Comparison of ENCODE assay signal across 19 mouse cellular contexts in the genomic region with DNA sequence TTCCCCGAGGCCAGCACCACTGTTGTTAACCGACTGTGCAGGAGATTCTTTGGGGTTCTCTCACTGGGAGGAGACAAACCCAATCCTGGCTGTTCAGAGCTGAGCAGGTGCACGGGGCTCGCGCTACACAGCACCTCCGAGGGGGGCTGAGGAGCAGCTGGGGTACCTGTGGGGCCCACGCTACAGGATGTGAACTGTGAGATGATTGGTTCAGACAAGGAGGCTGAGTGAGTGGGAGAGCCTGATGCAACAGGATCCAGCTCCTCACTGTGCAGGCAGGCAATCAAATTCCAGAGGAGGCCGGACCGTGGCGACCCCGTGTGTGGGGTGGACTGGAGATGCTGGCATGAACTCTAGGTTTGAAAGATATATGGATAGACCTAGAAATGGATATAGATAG. TPM values are rescaled to one million over a fixed set of nuclear protein-coding genes. Genes with fewer than 3 reads are reported as not detected.
DNase-seq lines count a peak whose midpoint lies in the region; ATAC-seq and TF ChIP-seq lines count a peak whose summit lies in the region.
"Had no signal": no experiment of that assay in that cellular context is flagged by ENCODE, and none has a peak within 500 bp of the region (broad histone marks: within the 10 kb centered on the region; RNA-seq: fewer than 3 reads in every experiment).

No protein-coding gene starts in this region.

- TF ChIP-seq CTCF in forebrain, postnatal 0 days (IDR thresholded peaks at IDR 0.05; ENCODE audit: low read depth) = no peak
- TF ChIP-seq CTCF in kidney, adult 2 months (conservative IDR thresholded peaks at IDR 0.05; ENCODE audit: insufficient read depth, insufficient read length, low read depth, low read length) = no peak
- TF ChIP-seq CTCF in stomach, postnatal 0 days (IDR thresholded peaks at IDR 0.05; ENCODE audit: low read depth) = no peak

- TF ChIP-seq POLR2A in kidney, adult 2 months (IDR thresholded peaks at IDR 0.05; ENCODE audit: low read depth, low read length) = no peak

- no peak for DNase-seq in forebrain, embryonic 10.5 days (ENCODE audit: extremely low spot score, low spot score)
- no peak for DNase-seq in forebrain, postnatal 0 days
- DNase-seq in kidney, adult 2 months = no peak
- DNase-seq in stomach, postnatal 0 days (ENCODE audit: low spot score) = no peak
- DNase-seq in thymus, postnatal 4 days = peak; percentile 71
- DNase-seq in cerebellum, postnatal 36 days = no peak
- DNase-seq: adrenal gland, adult 2 months; cerebellum, adult 2 months; embryo, embryonic 11 days; kidney, adult 11 months; liver, embryonic 13.5 days; lung, postnatal 10 days had no signal

- peaks cover 13% of the 10 kb centered on the region for H3K4me1 ChIP-seq in forebrain, embryonic 10.5 days
- H3K4me1 ChIP-seq in forebrain, postnatal 0 days (ENCODE audit: insufficient read depth) = peaks cover 7% of the 10 kb centered on the region; the same call in 1 of the 2 replicates
- H3K4me1 ChIP-seq in kidney, embryonic 14.5 days (ENCODE audit: control insufficient read depth, insufficient read depth, low read length) = no peaks in the 10 kb centered on the region
- H3K4me1 ChIP-seq in kidney, adult 2 months (ENCODE audit: control insufficient read depth, insufficient read depth, low read length) = no peaks in the 10 kb centered on the region
- no peaks in the 10 kb centered on the region for H3K4me1 ChIP-seq in stomach, embryonic 14.5 days (ENCODE audit: control insufficient read depth, insufficient read depth, low read length)
- no peaks in the 10 kb centered on the region for H3K4me1 ChIP-seq in stomach, postnatal 0 days (replicated peaks; ENCODE audit: control insufficient read depth, insufficient read depth)
- H3K4me1 ChIP-seq: neural tube, embryonic 12.5 days had no signal

- no peak for TF ChIP-seq EP300 in stomach, postnatal 0 days (optimal IDR thresholded peaks at IDR 0.05)

- H3K9ac ChIP-seq in forebrain, postnatal 0 days = no peak overlapping the region
- H3K9ac ChIP-seq in kidney, embryonic 14.5 days (ENCODE audit: low read depth, low read length) = no peak overlapping the region
- no peak overlapping the region for H3K9ac ChIP-seq in stomach, embryonic 14.5 days (replicated peaks; ENCODE audit: low read depth, low read length)
- H3K9ac ChIP-seq in stomach, postnatal 0 days (ENCODE audit: low read length) = no peak overlapping the region
- H3K9ac ChIP-seq: liver, embryonic 13.5 days; neural tube, embryonic 12.5 days had no signal

- WGBS in forebrain, embryonic 10.5 days = 58% methylated on average over 11 of the region's 11 CpGs
- WGBS in forebrain, postnatal 0 days = 60% methylated on average over 11 of the region's 11 CpGs
- 18% methylated on average over 11 of the region's 11 CpGs for WGBS in kidney, embryonic 14.5 days
- WGBS in kidney, adult 2 months = 54% methylated on average over 11 of the region's 11 CpGs
- 52% methylated on average over 11 of the region's 11 CpGs for WGBS in stomach, embryonic 14.5 days
- 68% methylated on average over 11 of the region's 11 CpGs for WGBS in stomach, postnatal 0 days

- H3K9me3 ChIP-seq in forebrain, embryonic 10.5 days = no peaks in the 10 kb centered on the region
- no peaks in the 10 kb centered on the region for H3K9me3 ChIP-seq in forebrain, postnatal 0 days (ENCODE audit: low read length)
- H3K9me3 ChIP-seq in kidney, embryonic 14.5 days (ENCODE audit: control insufficient read depth, low read length) = no peaks in the 10 kb centered on the region
- no peaks in the 10 kb centered on the region for H3K9me3 ChIP-seq in stomach, embryonic 14.5 days (ENCODE audit: control insufficient read depth, low read depth, low read length)
- no peaks in the 10 kb centered on the region for H3K9me3 ChIP-seq in stomach, postnatal 0 days (ENCODE audit: control insufficient read depth, low read length)
- H3K9me3 ChIP-seq: liver, embryonic 13.5 days; neural tube, embryonic 12.5 days had no signal

- no peak overlapping the region for H3K4me3 ChIP-seq in forebrain, embryonic 10.5 days
- no peak overlapping the region for H3K4me3 ChIP-seq in forebrain, postnatal 0 days (ENCODE audit: low read depth, low read length)
- H3K4me3 ChIP-seq in kidney, embryonic 14.5 days (ENCODE audit: low read length) = no peak overlapping the region
- H3K4me3 ChIP-seq in kidney, adult 2 months (ENCODE audit: insufficient read depth, low read depth, low read length) = no peak overlapping the region
- no peak overlapping the region for H3K4me3 ChIP-seq in stomach, embryonic 14.5 days (ENCODE audit: low read depth, low read length)
- H3K4me3 ChIP-seq in stomach, postnatal 0 days (ENCODE audit: low read depth, low read length) = no peak overlapping the region
- H3K4me3 ChIP-seq: liver, embryonic 13.5 days; neural tube, embryonic 12.5 days had no signal

- no peaks in the 10 kb centered on the region for H3K27me3 ChIP-seq in forebrain, embryonic 10.5 days (ENCODE audit: poor library complexity, severe bottlenecking)
- H3K27me3 ChIP-seq in forebrain, postnatal 0 days (ENCODE audit: insufficient read depth, low read length) = no peaks in the 10 kb centered on the region
- no peaks in the 10 kb centered on the region for H3K27me3 ChIP-seq in kidney, embryonic 14.5 days (ENCODE audit: control insufficient read depth, insufficient read depth, low read length)
- no peaks in the 10 kb centered on the region for H3K27me3 ChIP-seq in kidney, adult 2 months (replicated peaks; ENCODE audit: control insufficient read depth, insufficient read depth, low read length)
- no peaks in the 10 kb centered on the region for H3K27me3 ChIP-seq in stomach, embryonic 14.5 days (ENCODE audit: control insufficient read depth, insufficient read depth, low read length)
- H3K27me3 ChIP-seq in stomach, postnatal 0 days (ENCODE audit: control insufficient read depth, insufficient read depth, low read length) = no peaks in the 10 kb centered on the region
- H3K27me3 ChIP-seq: liver, embryonic 13.5 days; neural tube, embryonic 12.5 days had no signal

- H3K36me3 ChIP-seq in forebrain, embryonic 10.5 days (replicated peaks) = no peaks in the 10 kb centered on the region
- H3K36me3 ChIP-seq in forebrain, postnatal 0 days (ENCODE audit: insufficient read depth) = no peaks in the 10 kb centered on the region
- no peaks in the 10 kb centered on the region for H3K36me3 ChIP-seq in kidney, embryonic 14.5 days (ENCODE audit: control insufficient read depth, insufficient read depth, low read length)
- H3K36me3 ChIP-seq in kidney, adult 2 months (ENCODE audit: control insufficient read depth, insufficient read depth, low read length) = no peaks in the 10 kb centered on the region
- H3K36me3 ChIP-seq in stomach, embryonic 14.5 days (ENCODE audit: control insufficient read depth, insufficient read depth, low read length) = no peaks in the 10 kb centered on the region
- no peaks in the 10 kb centered on the region for H3K36me3 ChIP-seq in stomach, postnatal 0 days (ENCODE audit: control insufficient read depth, insufficient read depth, low read length)
- H3K36me3 ChIP-seq: liver, embryonic 13.5 days; neural tube, embryonic 12.5 days had no signal

- peak overlapping the region; percentile 3; the same call in 1 of the 2 replicates for H3K27ac ChIP-seq in forebrain, embryonic 10.5 days
- no peak overlapping the region for H3K27ac ChIP-seq in forebrain, postnatal 0 days (ENCODE audit: low read depth, low read length)
- H3K27ac ChIP-seq in kidney, embryonic 14.5 days (ENCODE audit: low read depth, low read length) = 0 out of 2 replicates have a peak overlapping the region, but pooled peaks have one; percentile 14
- no peak overlapping the region for H3K27ac ChIP-seq in kidney, adult 2 months (ENCODE audit: insufficient read depth, low read depth, low read length)
- H3K27ac ChIP-seq in stomach, embryonic 14.5 days (ENCODE audit: low read length) = no peak overlapping the region
- no peak overlapping the region for H3K27ac ChIP-seq in stomach, postnatal 0 days (replicated peaks)
- H3K27ac ChIP-seq: liver, embryonic 13.5 days; neural tube, embryonic 12.5 days had no signal

- no peak for ATAC-seq in forebrain, postnatal 0 days
- peak; percentile 87 for ATAC-seq in kidney, embryonic 14.5 days (ENCODE audit: low FRiP score, low TSS enrichment)
- peak; percentile 38; the same call in 1 of the 2 replicates for ATAC-seq in stomach, embryonic 14.5 days (ENCODE audit: insufficient number of reproducible peaks, insufficient read depth, low FRiP score, low read depth)
- ATAC-seq in stomach, postnatal 0 days (ENCODE audit: low FRiP score, low TSS enrichment) = no peak

- H3K4me2 ChIP-seq in forebrain, postnatal 0 days (ENCODE audit: low read depth) = no peak overlapping the region
- peak overlapping the region; percentile 26; the same call in 1 of the 2 replicates for H3K4me2 ChIP-seq in kidney, embryonic 14.5 days (replicated peaks; ENCODE audit: low read depth, low read length)
- no peak overlapping the region for H3K4me2 ChIP-seq in stomach, embryonic 14.5 days (replicated peaks; ENCODE audit: low read depth, low read length)
- H3K4me2 ChIP-seq in stomach, postnatal 0 days (replicated peaks; ENCODE audit: low read depth) = no peak overlapping the region
- H3K4me2 ChIP-seq: liver, embryonic 13.5 days; neural tube, embryonic 12.5 days had no signal

RNA-seq across cellular contexts. Expression of a gene that starts 17.7 kb away (rescaled TPM):
- 16.5 and 18.5 TPM in 2 replicates for polyA plus RNA-seq in forebrain, embryonic 10.5 days (2016; fragmentation: Nextera tagmentation; extraction: Ambion mirVana)
- total RNA-seq in forebrain, postnatal 0 days (2014; rRNA removed) = 47.5 and 66.5 TPM in 2 replicates
- polyA plus RNA-seq in forebrain, postnatal 0 days (2015; fragmentation: Nextera tagmentation; extraction: Ambion mirVana) = 47.6 and 50.8 TPM in 2 replicates
- 10.2 and 18.4 TPM in 2 replicates for polyA plus RNA-seq in kidney, embryonic 14.5 days (2014; fragmentation: Nextera tagmentation; extraction: Ambion mirVana)
- 27.6 and 29.0 TPM in 2 replicates for polyA plus RNA-seq in kidney, adult 2 months (2012; rRNA removed)
- 15.9 and 17.1 TPM in 2 replicates for polyA plus RNA-seq in stomach, embryonic 14.5 days (2014; fragmentation: Nextera tagmentation; extraction: Ambion mirVana)
- 21.5 and 26.7 TPM in 2 replicates for polyA plus RNA-seq in stomach, postnatal 0 days (2015; fragmentation: Nextera tagmentation; extraction: Ambion mirVana)

RNA-seq across cellular contexts. Expression of a gene that starts 21.0 kb away (rescaled TPM):
- 33.8 and 36.5 TPM in 2 replicates for polyA plus RNA-seq in forebrain, embryonic 10.5 days (2016; fragmentation: Nextera tagmentation; extraction: Ambion mirVana)
- 35.0 and 47.2 TPM in 2 replicates for total RNA-seq in forebrain, postnatal 0 days (2014; rRNA removed)
- polyA plus RNA-seq in forebrain, postnatal 0 days (2015; fragmentation: Nextera tagmentation; extraction: Ambion mirVana) = 53.4 and 61.4 TPM in 2 replicates
- polyA plus RNA-seq in kidney, embryonic 14.5 days (2014; fragmentation: Nextera tagmentation; extraction: Ambion mirVana) = 21.1 and 25.9 TPM in 2 replicates
- 0.49 and 0.74 TPM in 2 replicates for polyA plus RNA-seq in kidney, adult 2 months (2012; rRNA removed)
- polyA plus RNA-seq in stomach, embryonic 14.5 days (2014; fragmentation: Nextera tagmentation; extraction: Ambion mirVana) = 20.6 and 22.9 TPM in 2 replicates
- polyA plus RNA-seq in stomach, postnatal 0 days (2015; fragmentation: Nextera tagmentation; extraction: Ambion mirVana) = 8.1 and 9.5 TPM in 2 replicates

RNA-seq across cellular contexts. Expression of a gene that starts 21.1 kb away (rescaled TPM):
- polyA plus RNA-seq in forebrain, embryonic 10.5 days (2016; fragmentation: Nextera tagmentation; extraction: Ambion mirVana) = 12.0 and 14.2 TPM in 2 replicates
- total RNA-seq in forebrain, postnatal 0 days (2014; rRNA removed) = 5.7 and 6.0 TPM in 2 replicates
- polyA plus RNA-seq in forebrain, postnatal 0 days (2015; fragmentation: Nextera tagmentation; extraction: Ambion mirVana) = 12.9 and 13.1 TPM in 2 replicates
- 11.9 and 12.1 TPM in 2 replicates for polyA plus RNA-seq in kidney, embryonic 14.5 days (2014; fragmentation: Nextera tagmentation; extraction: Ambion mirVana)
- 2.2 and 2.9 TPM in 2 replicates for polyA plus RNA-seq in kidney, adult 2 months (2012; rRNA removed)
- 12.2 and 13.8 TPM in 2 replicates for polyA plus RNA-seq in stomach, embryonic 14.5 days (2014; fragmentation: Nextera tagmentation; extraction: Ambion mirVana)
- polyA plus RNA-seq in stomach, postnatal 0 days (2015; fragmentation: Nextera tagmentation; extraction: Ambion mirVana) = 10.5 and 10.9 TPM in 2 replicates

RNA-seq across cellular contexts. Expression of a gene that starts 35.1 kb away (rescaled TPM):
- not detected in 2 replicates for polyA plus RNA-seq in forebrain, embryonic 10.5 days (2016; fragmentation: Nextera tagmentation; extraction: Ambion mirVana)
- not detected in 2 replicates for total RNA-seq in forebrain, postnatal 0 days (2014; rRNA removed)
- not detected in 2 replicates for polyA plus RNA-seq in forebrain, postnatal 0 days (2015; fragmentation: Nextera tagmentation; extraction: Ambion mirVana)
- not detected in 2 replicates for polyA plus RNA-seq in kidney, embryonic 14.5 days (2014; fragmentation: Nextera tagmentation; extraction: Ambion mirVana)
- polyA plus RNA-seq in kidney, adult 2 months (2012; rRNA removed) = not detected in 2 replicates
- polyA plus RNA-seq in stomach, embryonic 14.5 days (2014; fragmentation: Nextera tagmentation; extraction: Ambion mirVana) = not detected in 2 replicates
- polyA plus RNA-seq in stomach, postnatal 0 days (2015; fragmentation: Nextera tagmentation; extraction: Ambion mirVana) = not detected in 2 replicates
- total RNA-seq: adrenal gland, adult 2 months; granulocyte monocyte progenitor cell, adult 5-6 weeks; heart, postnatal 25 days; layer of hippocampus, postnatal 14 days; left cerebral cortex, postnatal 36 days had no signal
- polyA plus RNA-seq: adrenal gland, adult 2 months; cerebellum, adult 2 months; liver, embryonic 13.5 days; neural tube, embryonic 12.5 days had no signal

RNA-seq across cellular contexts. Expression of a gene that starts 35.2 kb away (rescaled TPM):
- 47.9 and 52.4 TPM in 2 replicates for polyA plus RNA-seq in forebrain, embryonic 10.5 days (2016; fragmentation: Nextera tagmentation; extraction: Ambion mirVana)
- total RNA-seq in forebrain, postnatal 0 days (2014; rRNA removed) = 27.1 and 27.7 TPM in 2 replicates
- polyA plus RNA-seq in forebrain, postnatal 0 days (2015; fragmentation: Nextera tagmentation; extraction: Ambion mirVana) = 36.1 and 41.7 TPM in 2 replicates
- polyA plus RNA-seq in kidney, embryonic 14.5 days (2014; fragmentation: Nextera tagmentation; extraction: Ambion mirVana) = 34.7 and 38.1 TPM in 2 replicates
- 9.3 and 10.4 TPM in 2 replicates for polyA plus RNA-seq in kidney, adult 2 months (2012; rRNA removed)
- polyA plus RNA-seq in stomach, embryonic 14.5 days (2014; fragmentation: Nextera tagmentation; extraction: Ambion mirVana) = 28.2 and 29.6 TPM in 2 replicates
- polyA plus RNA-seq in stomach, postnatal 0 days (2015; fragmentation: Nextera tagmentation; extraction: Ambion mirVana) = 13.6 and 14.7 TPM in 2 replicates

Comparison
In these comparisons a context has a peak if more than half of its experiments do, and no peak if none do; other contexts are left out.
1. H3K27ac ChIP-seq: peak in forebrain, embryonic 10.5 days (single experiment) and kidney, embryonic 14.5 days (single experiment); none in forebrain, postnatal 0 days (single experiment), kidney, adult 2 months (single experiment), stomach, embryonic 14.5 days (single experiment) and stomach, postnatal 0 days (single experiment).
2. ATAC-seq: peak in kidney, embryonic 14.5 days (single experiment) and stomach, embryonic 14.5 days (single experiment); none in forebrain, postnatal 0 days (single experiment) and stomach, postnatal 0 days (single experiment).